Mouse (Mus musculus) lung, adult 2 months (tissue): ENCODE measurements around the gene Chmp2a.

Source experiments
- CTCF ChIP-seq: fragments of 200-500 bp; IDR thresholded peaks from 2 replicates; pipeline ENCODE4 v1.5.1; 2011; ENCODE audit warnings: mild to moderate bottlenecking, low read length, control low read depth; ENCODE audit not compliant: insufficient read depth
- POLR2A ChIP-seq: fragments of 200-500 bp; IDR thresholded peaks from 2 replicates; pipeline ENCODE4 v1.6.1; 2011; ENCODE audit warnings: low read depth, mild to moderate bottlenecking, control low read depth, low read length, borderline replicate concordance; ENCODE audit errors: extremely low read depth

GRCm38 (mm10) chr7:13003380-13003779, 31.2 kb downstream of the Chmp2a start:
- TF ChIP-seq CTCF (no peak), POLR2A (no peak)
